Mouse (Mus musculus): ENCODE results near the gene Polr2l.

Gene Polr2l

DNA sequence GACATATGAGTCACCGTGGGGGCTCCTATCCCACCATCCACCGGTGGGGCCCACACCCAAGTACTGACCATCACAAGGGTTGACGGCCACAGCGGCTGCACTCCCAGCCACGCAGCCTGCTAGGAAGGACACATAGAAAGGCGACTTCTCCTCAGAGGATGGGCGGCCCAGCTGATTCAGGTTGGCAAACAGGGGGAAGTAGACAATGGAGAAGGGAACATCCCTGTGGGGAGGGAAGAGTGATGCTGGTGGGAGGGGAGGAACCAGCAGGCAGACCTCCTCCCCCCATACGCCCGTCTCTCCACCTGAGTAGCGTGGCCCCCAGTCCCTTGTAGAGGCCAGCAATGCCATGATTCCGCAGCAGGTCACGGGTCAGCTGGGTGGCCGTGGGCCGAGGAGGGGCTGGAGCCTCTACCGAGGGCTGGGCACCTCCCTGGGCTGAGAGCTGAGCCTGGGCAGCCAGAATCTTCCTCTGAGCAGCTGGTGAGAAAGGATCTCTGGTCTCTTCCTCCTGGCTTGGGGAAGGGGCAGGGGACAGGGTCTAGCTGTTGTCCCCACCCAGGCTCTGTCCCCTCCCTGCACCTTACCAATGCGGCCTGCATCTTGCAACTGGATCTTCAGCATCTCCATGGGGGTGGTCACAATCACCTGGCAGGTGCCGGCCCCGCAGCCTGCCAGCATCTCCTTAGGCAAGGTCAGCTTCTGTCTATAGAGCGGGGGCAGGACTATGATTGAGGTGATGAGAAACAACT is 43.3 kb downstream of the Polr2l start:
- DNase-seq = no peak

DNA sequence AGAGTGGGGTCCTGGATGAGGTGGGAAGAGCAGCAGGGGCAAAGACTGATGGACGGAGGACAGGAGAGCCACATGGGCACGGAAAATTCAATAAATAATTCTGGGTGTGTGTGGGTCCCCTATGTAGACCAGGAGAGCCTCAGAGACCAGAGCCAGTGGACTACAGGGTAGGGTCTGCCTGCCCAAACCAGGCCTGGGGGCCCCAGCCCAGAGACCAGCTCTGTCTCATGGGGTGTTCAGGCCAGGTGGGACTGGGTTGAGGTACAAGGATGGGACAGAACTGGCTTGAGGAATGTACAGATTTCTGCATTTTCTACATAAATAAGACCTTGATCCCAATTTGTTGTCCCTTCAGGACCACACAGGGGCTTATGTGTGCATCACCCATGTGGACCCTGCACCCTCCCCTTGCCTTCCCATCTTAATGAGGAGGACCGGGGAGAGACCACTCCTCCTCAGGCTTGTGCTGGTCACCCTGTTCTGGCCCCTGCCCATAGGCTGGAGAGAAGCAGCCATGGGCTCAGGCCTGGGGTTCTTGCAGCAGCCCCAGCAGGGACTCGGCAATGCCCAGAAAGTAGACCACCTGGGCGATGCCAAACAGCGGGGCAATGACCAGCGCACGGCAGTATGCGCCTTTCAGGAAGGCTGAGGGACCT is 44.2 kb downstream of the Polr2l start:
- no peak for DNase-seq

DNA sequence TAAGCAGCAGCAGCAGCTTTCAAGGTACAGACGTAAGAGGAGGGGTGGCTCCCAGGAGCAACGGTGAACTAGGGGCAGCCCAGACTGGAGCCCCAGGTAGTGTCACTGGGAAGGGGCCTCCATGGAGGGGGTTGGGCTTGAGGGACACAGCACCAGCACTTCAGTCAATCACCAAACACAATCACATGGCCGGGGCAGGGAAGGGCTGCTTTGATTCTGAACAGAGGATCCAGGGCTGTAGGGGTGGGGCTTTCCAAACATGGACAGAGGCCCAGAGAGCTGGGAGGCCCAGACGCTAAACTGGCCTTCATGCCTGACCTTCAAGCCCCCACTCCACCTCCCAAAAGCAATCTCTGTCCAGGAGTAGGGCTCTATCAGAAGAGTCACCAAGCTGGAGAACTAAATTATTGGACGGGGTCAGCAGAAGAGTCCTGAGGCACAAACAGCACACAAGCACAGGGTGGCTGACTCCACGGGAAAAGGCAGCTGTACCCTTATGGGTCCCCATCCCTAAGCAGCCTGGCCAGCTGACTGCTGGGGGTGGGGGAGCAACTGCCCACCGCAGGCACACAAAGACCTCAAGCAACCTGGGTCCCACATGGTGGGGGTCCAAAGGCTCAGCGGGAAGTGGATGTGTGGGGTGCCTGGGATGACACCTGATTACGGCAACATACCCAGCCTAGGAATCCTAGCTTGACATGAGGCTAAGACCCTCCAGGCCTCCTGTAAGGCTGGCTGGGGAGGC is 44.9 kb downstream of the Polr2l start:
- DNase-seq = no peak

DNA sequence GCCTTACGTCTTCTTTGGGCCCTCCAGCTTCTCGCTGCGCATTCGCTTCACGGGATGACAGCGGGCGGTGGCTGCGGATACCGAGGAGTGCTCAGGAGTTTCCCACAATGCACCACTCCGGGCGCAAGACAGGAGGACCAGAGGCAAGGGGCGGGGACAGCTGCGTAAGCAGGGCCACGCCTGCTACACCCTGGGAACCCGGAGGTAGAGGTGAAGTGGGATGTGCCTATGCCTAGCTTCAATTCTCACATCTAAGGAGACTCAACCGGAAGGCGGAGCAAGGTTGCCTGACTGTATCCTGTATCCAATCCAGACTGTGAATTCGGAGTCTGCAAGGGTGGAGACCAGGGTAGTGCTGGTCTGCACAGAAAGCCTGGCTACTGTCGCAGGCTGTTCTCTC is 45.6 kb downstream of the Polr2l start, which contains the start of gene Cend1:
Gene Cend1 (minus strand): TSS at position 182 of the 400 bp plus-strand sequence.
- DNase-seq = peak; percentile 78

DNA sequence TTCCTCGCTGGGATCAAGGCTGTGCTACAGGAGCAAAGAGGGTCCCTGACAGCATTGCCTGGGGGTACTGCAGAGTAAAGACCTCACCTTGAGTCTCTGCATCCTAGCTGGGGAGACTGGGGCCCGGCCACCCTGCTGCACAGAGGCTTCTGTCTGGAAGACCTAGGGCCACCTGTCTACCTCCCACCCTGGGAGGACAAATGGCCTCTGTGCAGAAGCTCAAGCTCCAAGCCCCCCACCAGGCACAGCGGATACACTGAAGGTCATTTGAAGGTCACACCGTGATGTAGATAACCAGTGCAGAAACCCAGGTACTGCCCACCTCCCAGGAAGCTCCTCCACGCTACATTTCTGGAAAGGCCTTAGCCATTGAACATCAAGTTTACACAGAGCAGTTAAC is 46.2 kb downstream of the Polr2l start:
- DNase-seq = no peak

DNA sequence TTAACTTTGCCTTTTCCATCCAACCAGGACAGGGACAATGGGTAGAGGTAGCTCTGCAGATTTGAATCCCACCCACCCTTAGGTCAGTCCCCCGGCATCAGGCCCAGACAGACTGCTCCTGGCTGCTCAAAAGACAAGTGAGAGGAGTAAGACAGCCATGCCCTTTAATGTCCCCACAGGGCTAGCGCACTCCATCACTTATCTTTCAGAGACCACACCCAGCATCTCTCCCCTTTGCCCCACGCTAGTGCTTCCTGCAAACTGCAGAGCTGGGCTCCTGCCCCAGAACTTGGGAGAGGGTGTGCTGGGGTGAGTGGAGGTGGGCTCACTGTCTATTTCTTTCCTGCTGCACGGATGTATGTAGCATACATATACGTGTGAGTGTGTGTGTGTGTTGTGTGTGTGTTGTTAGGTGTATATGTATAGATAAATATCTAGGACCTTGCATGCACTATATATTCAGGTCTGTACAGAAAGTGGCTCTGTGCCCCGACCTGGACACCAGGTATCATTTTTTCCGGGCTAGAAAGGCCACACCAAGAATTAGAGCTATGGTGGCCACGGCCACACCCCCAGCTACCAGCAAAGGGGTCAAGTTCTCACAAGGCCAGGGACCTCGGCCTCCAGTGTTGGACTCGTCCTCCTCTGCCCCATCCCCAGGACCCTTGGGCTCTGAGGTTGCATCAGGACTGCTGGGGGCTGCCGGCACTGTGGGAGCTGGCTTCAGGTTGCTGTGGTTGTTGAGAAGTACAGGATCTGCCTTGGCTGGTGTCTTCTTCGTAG is 47.8 kb downstream of the Polr2l start:
- DNase-seq = no peak

DNA sequence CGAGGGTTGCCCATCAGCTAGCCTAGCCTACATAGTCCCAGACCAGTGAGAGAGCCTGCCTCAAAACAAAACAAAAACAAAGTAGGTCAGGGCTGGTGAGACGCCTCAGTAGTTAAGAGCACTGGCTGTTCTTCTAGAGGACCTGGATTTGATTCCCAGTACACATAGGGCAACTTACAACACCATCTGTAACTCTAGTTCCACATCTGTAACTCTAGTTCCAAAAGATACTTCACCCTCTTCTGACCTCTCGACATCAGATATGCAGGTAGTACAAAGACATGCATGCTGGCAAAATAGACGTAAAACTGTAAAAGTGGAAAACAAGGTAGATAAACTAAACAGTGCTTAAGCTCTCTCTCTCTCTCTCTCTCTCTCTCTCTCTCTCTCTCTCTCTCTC is 51.1 kb downstream of the Polr2l start:
- no peak for DNase-seq
